Mouse (Mus musculus): ENCODE data around the gene Gng8.

GRCm38 (mm10) chr7:16874756-16875309 lies 16.8 kb upstream of the Gng8 start:
- no peak for TF ChIP-seq CTCF (conservative IDR thresholded peaks at IDR 0.05; ENCODE audit: low read length)
- no peak for TF ChIP-seq NANOG (IDR thresholded peaks at IDR 0.05; ENCODE audit: borderline replicate concordance, low read length)

All from E14TG2a.4 (cell line).